Mouse (Mus musculus) hindbrain, postnatal 0 days (tissue): ENCODE data around the gene Pacsin2. TPM values are rescaled to one million over a fixed set of nuclear protein-coding genes. Genes with fewer than 3 reads are reported as not detected.

ENCODE experiments used
- ATAC-seq: fragments of 200-750 bp; cut with Nextera tagmentation; 2 replicates; pipeline ENCODE4 v1.8.0; 2017; ENCODE audit warnings: mild to moderate bottlenecking, moderate TSS enrichment, moderate library complexity
- DNase-seq: peaks from one replicate; pipeline ENCODE4 v3.0.0-alpha.2; 2015; ENCODE audit warnings: low spot score
- H3K27ac ChIP-seq: fragments of 300-500 bp; sonication (generic); 2 replicates; pipeline ENCODE4 v1.5.1; 2014; ENCODE audit warnings: mild to moderate bottlenecking
- H3K27me3 ChIP-seq: fragments of 300-500 bp; sonication (generic); 2 replicates; pipeline ENCODE4 v1.6.1; 2014; ENCODE audit warnings: low read length, mixed read lengths; ENCODE audit not compliant: insufficient read depth
- H3K36me3 ChIP-seq: fragments of 300-500 bp; sonication (generic); 2 replicates; pipeline ENCODE4 v1.6.1; 2014; ENCODE audit warnings: low read length, mixed read lengths; ENCODE audit not compliant: insufficient read depth
- H3K4me1 ChIP-seq: fragments of 300-500 bp; sonication (generic); 2 replicates; pipeline ENCODE4 v1.6.1; 2014; ENCODE audit warnings: antibody characterized with exemption, low read length, mixed read lengths; ENCODE audit not compliant: insufficient read depth
- H3K4me2 ChIP-seq: fragments of 300-500 bp; sonication (generic); 2 replicates; pipeline ENCODE4 v1.6.1; 2014; ENCODE audit warnings: low read depth, mild to moderate bottlenecking, low read length, moderate library complexity, mixed read lengths
- H3K4me3 ChIP-seq: fragments of 300-500 bp; sonication (generic); 2 replicates; pipeline ENCODE4 v1.5.1; 2014; ENCODE audit warnings: low read length
- H3K9ac ChIP-seq: fragments of 300-500 bp; sonication (generic); replicated peaks from 2 replicates; pipeline ENCODE4 v1.6.1; 2014; ENCODE audit warnings: mild to moderate bottlenecking, low read length, moderate library complexity, mixed read lengths
- H3K9me3 ChIP-seq: fragments of 300-500 bp; sonication (generic); 2 replicates; pipeline ENCODE4 v1.6.1; 2016; ENCODE audit warnings: low read length, mixed read lengths
- CTCF ChIP-seq: IDR thresholded peaks from 2 replicates; pipeline ENCODE4 v1.5.1; 2016; ENCODE audit warnings: antibody characterized with exemption, control low read depth, low read depth
- WGBS: fragments of 180-500 bp; shearing (Covaris S2); extraction: QIAGEN DNeasy Blood & Tissue Kit; methylation state at CpG from one replicate; pipeline ENCODE4 v1.1.7; 2014; 5-methylcytosine and 5-hydroxymethylcytosine counted together
- polyA plus RNA-seq: library from polyadenylated mRNA; unstranded; fragments of >200 nt; fragmentation: Nextera tagmentation; extraction: Ambion mirVana; gene quantifications from 2 replicates; pipeline ENCODE4 v1.2.1, GENCODE M21; 2015
- total RNA-seq: library from RNA; depleted of rRNA; stranded (reverse); fragments of >200 nt; gene quantifications from 2 replicates; pipeline ENCODE4 v1.2.3, GENCODE M21; 2014

Gene Pacsin2
- total and polyA plus RNA-seq, 2 experiments from 2014 or later = 19.5 to 20.0 TPM

DNA sequence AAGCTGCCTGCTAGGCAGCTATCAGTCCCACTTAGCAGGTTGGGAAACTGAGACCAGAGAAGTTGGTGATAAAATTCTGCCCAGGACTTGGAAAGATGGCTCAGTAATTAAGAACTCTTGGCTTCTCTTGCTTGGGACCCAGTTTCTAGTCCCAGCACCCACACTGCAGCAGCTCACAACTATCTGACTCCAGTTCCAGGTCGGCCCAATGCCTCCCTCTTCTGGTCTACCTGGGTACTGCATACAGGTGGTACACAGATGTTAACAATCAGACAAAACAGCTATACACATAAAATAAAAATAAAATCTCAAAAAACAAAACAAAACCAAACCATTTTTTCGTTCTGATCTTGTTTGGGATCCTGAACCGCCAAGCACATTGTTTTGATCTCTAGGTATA, 35.9 kb upstream of the Pacsin2 start:
- no peak for ATAC-seq

GRCm38 (mm10) chr15:83499211-83499755, 34.9 kb upstream of the Pacsin2 start:
- H3K9me3 ChIP-seq = no peaks in the 10 kb centered on the region
- no peak for TF ChIP-seq CTCF
- WGBS = 91% methylated on average over 8 of the region's 10 CpGs
- no peak overlapping the region for H3K9ac ChIP-seq
- no peak overlapping the region for H3K4me2 ChIP-seq
- H3K27me3 ChIP-seq = no peaks in the 10 kb centered on the region
- H3K4me3 ChIP-seq = no peak overlapping the region
- no peaks in the 10 kb centered on the region for H3K4me1 ChIP-seq
- DNase-seq = no peak
- H3K27ac ChIP-seq = no peak overlapping the region
- peaks cover 35% of the 10 kb centered on the region for H3K36me3 ChIP-seq
- no peak for ATAC-seq

More for the DNA sequence above, 35.9 kb upstream of the Pacsin2 start:
- peak; percentile 61 for TF ChIP-seq CTCF
- Histone ChIP-seq H3K27ac (no peak overlapping the region), H3K9ac (no peak overlapping the region), H3K9me3 (no peaks in the 10 kb centered on the region), H3K4me1 (no peaks in the 10 kb centered on the region), H3K4me3 (no peak overlapping the region), H3K27me3 (no peaks in the 10 kb centered on the region), H3K4me2 (no peak overlapping the region), H3K36me3 (peaks cover 30% of the 10 kb centered on the region)
- DNase-seq = no peak
- WGBS = 66% methylated on average over 3 of the region's 3 CpGs

GRCm38 (mm10) chr15:83497299-83497698, 32.9 kb upstream of the Pacsin2 start:
- no peaks in the 10 kb centered on the region for H3K4me1 ChIP-seq
- peaks cover 51% of the 10 kb centered on the region for H3K36me3 ChIP-seq
- ATAC-seq = no peak
- 90% methylated on average over 6 of the region's 6 CpGs for WGBS
- no peak for DNase-seq
- no peak overlapping the region for H3K4me3 ChIP-seq
- TF ChIP-seq CTCF = no peak
- H3K27ac ChIP-seq = no peak overlapping the region
- no peaks in the 10 kb centered on the region for H3K27me3 ChIP-seq
- no peaks in the 10 kb centered on the region for H3K9me3 ChIP-seq
- H3K4me2 ChIP-seq = no peak overlapping the region
- no peak overlapping the region for H3K9ac ChIP-seq

DNA sequence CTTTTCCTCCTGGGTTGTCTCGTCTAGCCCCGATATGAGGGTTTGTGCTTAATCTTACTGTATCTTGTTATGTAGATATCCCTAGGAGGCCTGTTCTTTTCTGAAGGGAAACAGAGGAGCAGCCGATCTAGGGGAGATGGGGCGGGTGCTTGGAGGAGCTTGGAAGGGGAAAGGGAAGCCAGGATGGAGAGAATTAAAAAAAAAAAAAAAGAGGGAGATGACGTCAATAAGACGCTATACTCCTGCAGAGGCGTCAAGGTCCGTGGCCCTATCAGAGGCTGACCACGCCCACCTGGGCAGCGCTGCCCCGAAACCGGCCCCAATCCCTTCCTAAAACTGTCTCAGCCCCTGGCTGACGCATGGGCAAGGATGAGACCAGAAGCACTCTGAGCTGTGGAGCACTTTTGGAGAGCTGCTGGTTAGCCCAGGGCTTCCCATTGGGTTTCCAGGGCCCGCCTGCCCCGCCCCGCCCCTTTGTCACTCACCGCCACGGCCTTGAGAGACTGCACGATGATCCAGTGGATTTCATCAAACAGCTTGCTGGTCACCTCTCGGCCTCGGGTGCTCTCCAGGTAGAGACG, 31.5 kb upstream of the Pacsin2 start:
- TF ChIP-seq CTCF = no peak
- Histone ChIP-seq H3K27ac (no peak overlapping the region), H3K27me3 (no peaks in the 10 kb centered on the region), H3K9ac (no peak overlapping the region), H3K36me3 (peaks cover 56% of the 10 kb centered on the region), H3K4me2 (no peak overlapping the region), H3K4me1 (no peaks in the 10 kb centered on the region), H3K9me3 (no peaks in the 10 kb centered on the region), H3K4me3 (no peak overlapping the region)
- ATAC-seq (no peak), DNase-seq (no peak)
- WGBS = 84% methylated on average over 22 of the region's 22 CpGs

DNA sequence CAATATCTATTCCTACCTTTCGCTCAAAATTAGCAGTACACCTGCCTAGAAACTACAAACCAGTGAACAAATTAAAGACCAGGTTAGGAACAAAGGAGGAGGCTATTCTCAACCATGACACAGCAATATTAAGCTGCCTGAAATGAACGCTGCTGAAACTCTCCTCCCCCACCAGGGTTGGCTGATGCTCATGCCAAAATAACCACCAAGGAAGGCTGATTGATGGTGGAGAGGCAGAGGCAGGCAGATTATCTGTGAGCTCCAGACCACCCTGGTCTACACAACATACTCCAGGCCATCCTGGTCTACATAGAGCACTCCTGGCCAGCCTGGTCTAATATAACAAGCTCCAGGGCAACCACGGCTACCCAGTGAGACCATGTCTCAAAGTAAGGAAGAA, 30.8 kb upstream of the Pacsin2 start:
- WGBS = 88% methylated on average over 3 of the region's 3 CpGs

DNA sequence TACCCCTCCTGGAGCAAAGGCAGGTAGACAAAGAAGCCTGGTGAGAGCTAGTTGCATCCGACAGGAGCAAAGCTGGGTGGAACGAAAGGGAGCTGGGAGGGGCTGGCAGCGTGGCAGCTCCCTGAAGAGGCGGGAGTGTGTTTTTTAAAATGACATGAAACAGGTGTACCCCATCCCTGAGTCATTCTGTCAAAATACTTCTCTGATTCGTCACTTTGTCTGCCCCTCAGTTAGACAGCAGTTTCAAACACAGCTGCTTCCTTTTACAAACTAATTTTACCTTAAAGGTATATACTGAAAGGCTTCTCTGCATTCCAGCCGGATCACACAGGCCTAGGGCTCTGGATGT, 30.1 kb upstream of the Pacsin2 start:
- Histone ChIP-seq H3K9me3 (no peaks in the 10 kb centered on the region), H3K9ac (no peak overlapping the region), H3K4me2 (no peak overlapping the region), H3K27me3 (no peaks in the 10 kb centered on the region), H3K27ac (no peak overlapping the region), H3K36me3 (peaks cover 59% of the 10 kb centered on the region), H3K4me3 (no peak overlapping the region), H3K4me1 (no peaks in the 10 kb centered on the region)
- TF ChIP-seq CTCF = no peak
- WGBS = 73% methylated on average over 6 of the region's 6 CpGs
- no peak for DNase-seq
- no peak for ATAC-seq

More for the DNA sequence above, 30.8 kb upstream of the Pacsin2 start:
- Histone ChIP-seq H3K27ac (no peak overlapping the region), H3K4me3 (no peak overlapping the region), H3K36me3 (peaks cover 59% of the 10 kb centered on the region), H3K4me2 (no peak overlapping the region), H3K4me1 (no peaks in the 10 kb centered on the region), H3K9me3 (no peaks in the 10 kb centered on the region), H3K27me3 (no peaks in the 10 kb centered on the region), H3K9ac (no peak overlapping the region)
- TF ChIP-seq CTCF = no peak
- no peak for DNase-seq
- ATAC-seq = no peak

- H3K4me1 ChIP-seq = no peaks in the 10 kb centered on the region
- WGBS = 84% methylated on average over 7 of the region's 7 CpGs
- TF ChIP-seq CTCF = no peak
- H3K4me2 ChIP-seq = no peak overlapping the region
- ATAC-seq (no peak), DNase-seq (no peak)
- H3K27ac ChIP-seq = no peak overlapping the region
- no peaks in the 10 kb centered on the region for H3K9me3 ChIP-seq
- no peaks in the 10 kb centered on the region for H3K27me3 ChIP-seq
- peaks cover 58% of the 10 kb centered on the region for H3K36me3 ChIP-seq
- H3K4me3 ChIP-seq = no peak overlapping the region
- no peak overlapping the region for H3K9ac ChIP-seq
Measured at GRCm38 (mm10) chr15:83493856-83494571, 29.6 kb upstream of the Pacsin2 start.
